Mouse (Mus musculus): ENCODE measurements around the gene Pim1.

DNA sequence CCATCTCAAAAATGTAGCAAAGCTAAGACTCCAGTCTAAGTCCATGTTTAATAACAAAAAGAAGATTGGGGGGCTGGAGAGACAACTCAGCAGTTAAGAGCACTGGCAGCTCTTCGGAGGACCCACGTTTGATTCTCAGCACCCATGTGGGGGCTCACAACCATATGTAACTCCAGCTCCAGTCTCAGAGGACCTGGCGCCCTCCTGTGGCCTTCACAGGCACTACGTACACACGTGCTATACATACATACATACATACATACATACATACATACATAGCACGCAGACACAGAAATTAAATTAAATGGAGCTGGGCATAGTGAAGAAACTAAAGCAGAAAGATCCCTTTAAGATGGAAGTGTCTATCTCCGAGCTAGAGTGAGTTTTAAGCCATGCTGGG lies 7.9 kb upstream of the Pim1 start:
- 0 out of 2 replicates have a peak, but pooled peaks have one; percentile 6 for TF ChIP-seq CTCF (IDR thresholded peaks at IDR 0.05; ENCODE audit: insufficient read depth, low read length)
- no peak for TF ChIP-seq POLR2A (IDR thresholded peaks at IDR 0.05; ENCODE audit: borderline replicate concordance, extremely low read depth, low read depth, low read length)

Measured in lung, adult 2 months (tissue).